Mouse (Mus musculus) heart, embryonic 16.5 days (tissue): ENCODE measurements around the gene Pex11a. TPM values are rescaled to one million over a fixed set of nuclear protein-coding genes. Genes with fewer than 3 reads are reported as not detected.

Experiments
- ATAC-seq: fragments of 200-750 bp; cut with Nextera tagmentation; replicated peaks from 2 replicates; pipeline ENCODE4 v1.8.0; 2017; ENCODE audit warnings: moderate number of reproducible peaks; ENCODE audit not compliant: insufficient read depth, low FRiP score; ENCODE audit errors: extremely low read depth
- H3K27ac ChIP-seq: fragments of 300-500 bp; sonication (generic); 2 replicates; pipeline ENCODE4 v1.5.1; 2014; ENCODE audit warnings: mild to moderate bottlenecking, low read length, control low read depth, moderate library complexity
- H3K27me3 ChIP-seq: fragments of 300-500 bp; sonication (generic); 2 replicates; pipeline ENCODE4 v1.6.1; 2014; ENCODE audit warnings: low read length, mixed read lengths; ENCODE audit not compliant: control insufficient read depth, insufficient read depth
- H3K36me3 ChIP-seq: fragments of 300-500 bp; sonication (generic); 2 replicates; pipeline ENCODE4 v1.6.1; 2014; ENCODE audit not compliant: control insufficient read depth, insufficient read depth
- H3K4me1 ChIP-seq: fragments of 300-500 bp; sonication (generic); 2 replicates; pipeline ENCODE4 v1.6.1; 2014; ENCODE audit warnings: low read length, mixed read lengths; ENCODE audit not compliant: control insufficient read depth, insufficient read depth
- H3K4me2 ChIP-seq: fragments of 300-500 bp; sonication (generic); 2 replicates; pipeline ENCODE4 v1.6.1; 2014; ENCODE audit warnings: low read depth, mild to moderate bottlenecking, control low read depth, low read length
- H3K4me3 ChIP-seq: fragments of 300-500 bp; sonication (generic); 2 replicates; pipeline ENCODE4 v1.5.1; 2014; ENCODE audit warnings: mild to moderate bottlenecking, control low read depth, low read length
- H3K9ac ChIP-seq: fragments of 300-500 bp; sonication (generic); 2 replicates; pipeline ENCODE4 v1.6.1; 2014; ENCODE audit warnings: low read length, control low read depth
- H3K9me3 ChIP-seq: fragments of 300-500 bp; sonication (generic); replicated peaks from 2 replicates; pipeline ENCODE4 v1.6.1; 2016; ENCODE audit warnings: low read length; ENCODE audit not compliant: control insufficient read depth
- WGBS: fragments of 180-500 bp; shearing (Covaris S2); extraction: QIAGEN DNeasy Blood & Tissue Kit; methylation state at CpG from one replicate; pipeline ENCODE4 v1.1.7; 2014; 5-methylcytosine and 5-hydroxymethylcytosine counted together
- polyA plus RNA-seq: library from polyadenylated mRNA; unstranded; fragments of >200 nt; fragmentation: Nextera tagmentation; extraction: Ambion mirVana; gene quantifications from 2 replicates; pipeline ENCODE4 v1.2.1, GENCODE M21; 2015

Gene Pex11a
- polyA plus RNA-seq, 1 experiment from 2014 or later: 6.9 TPM

- Histone ChIP-seq H3K4me3 (no peak overlapping the region), H3K36me3 (peaks cover 44% of the 10 kb centered on the region), H3K27me3 (no peaks in the 10 kb centered on the region), H3K4me2 (no peak overlapping the region), H3K27ac (no peak overlapping the region), H3K9me3 (no peaks in the 10 kb centered on the region), H3K9ac (no peak overlapping the region), H3K4me1 (no peaks in the 10 kb centered on the region)
- ATAC-seq: no peak
- WGBS: 81% methylated on average over 8 of the region's 8 CpGs
Observed at GRCm38 (mm10) chr7:79696495-79696894, 46.4 kb downstream of the Pex11a start.

Other genes starting within 250 kb of the Pex11a start
- 0.20 and 0.21 TPM in 2 replicates for gene Rhcg, start 125.5 kb downstream of the Pex11a start, polyA plus RNA-seq
- 4.1 and 4.6 TPM in 2 replicates for gene Ticrr, start 82.9 kb downstream of the Pex11a start, polyA plus RNA-seq
- 1.5 and 1.8 TPM in 2 replicates for gene Kif7, start 27.4 kb downstream of the Pex11a start, polyA plus RNA-seq
- gene Plin1, start 10.2 kb downstream of the Pex11a start, polyA plus RNA-seq: not detected in 2 replicates
- 0.32 and 0.49 TPM in 2 replicates for gene Wdr93, start within 50 bp of the Pex11a start, polyA plus RNA-seq
- gene Mesp1, start 50.7 kb upstream of the Pex11a start, polyA plus RNA-seq: not detected in 2 replicates
- gene Mesp2, start 67.6 kb upstream of the Pex11a start, polyA plus RNA-seq: 0.18 and 0.31 TPM in 2 replicates
- 9.1 and 19.1 TPM in 2 replicates for gene Anpep, start 117.9 kb upstream of the Pex11a start, polyA plus RNA-seq
- gene Ap3s2, start 177.5 kb upstream of the Pex11a start, polyA plus RNA-seq: 22.2 and 23.6 TPM in 2 replicates
- 28.2 and 29.3 TPM in 2 replicates for gene Arpin, start 192.2 kb upstream of the Pex11a start, polyA plus RNA-seq